Mouse (Mus musculus) ES-Bruce4 (cell line): ENCODE results near the gene Sept9. TPM values are rescaled to one million over a fixed set of nuclear protein-coding genes. Genes with fewer than 3 reads are reported as not detected.

Source experiments
- H3K27ac ChIP-seq: 2 replicates; pipeline ENCODE4 v1.5.1; 2012; ENCODE audit warnings: low read length, inconsistent platforms; ENCODE audit not compliant: insufficient read depth
- H3K27me3 ChIP-seq: 2 replicates; pipeline ENCODE4 v1.6.1; 2012; ENCODE audit warnings: mild to moderate bottlenecking, low read length, inconsistent platforms; ENCODE audit not compliant: control insufficient read depth, poor library complexity, insufficient read depth, severe bottlenecking
- H3K36me3 ChIP-seq: 2 replicates; pipeline ENCODE4 v1.6.1; 2012; ENCODE audit warnings: inconsistent platforms, mild to moderate bottlenecking, low read length, moderate library complexity; ENCODE audit not compliant: control insufficient read depth, poor library complexity, insufficient read depth, severe bottlenecking
- H3K4me1 ChIP-seq: one replicate; pipeline ENCODE4 v1.8.1; 2011; ENCODE audit warnings: low read length; ENCODE audit not compliant: control insufficient read depth, insufficient read depth
- H3K4me3 ChIP-seq: 2 replicates; pipeline ENCODE4 v1.5.1; 2011; ENCODE audit warnings: low read depth, mild to moderate bottlenecking, low read length
- H3K9ac ChIP-seq: 2 replicates; pipeline ENCODE4 v1.6.1; 2012; ENCODE audit warnings: low read depth, mild to moderate bottlenecking, inconsistent platforms; ENCODE audit not compliant: poor library complexity, severe bottlenecking
- H3K9me3 ChIP-seq: replicated peaks from 2 replicates; pipeline ENCODE4 v1.6.1; 2012; ENCODE audit warnings: mild to moderate bottlenecking, low read length, inconsistent platforms; ENCODE audit not compliant: control insufficient read depth, poor library complexity, insufficient read depth, severe bottlenecking
- CTCF ChIP-seq: IDR thresholded peaks from one replicate; pipeline ENCODE4 v1.8.1; 2011; ENCODE audit warnings: low read depth, low read length
- EP300 ChIP-seq: IDR thresholded peaks from 2 replicates; pipeline ENCODE4 v1.6.1; 2011; ENCODE audit warnings: low read depth, low read length; ENCODE audit not compliant: insufficient read depth
- POLR2A ChIP-seq: IDR thresholded peaks from one replicate; pipeline ENCODE4 v1.8.1; 2011; ENCODE audit warnings: low read length; ENCODE audit not compliant: insufficient read depth
- polyA plus RNA-seq: library from polyadenylated mRNA; stranded (reverse); fragments of >200 nt; gene quantifications from 2 replicates; pipeline ENCODE4 v1.2.4, GENCODE M21; 2011; ENCODE audit warnings: low read depth; ENCODE audit not compliant: missing spikeins, insufficient read depth, insufficient read length

Sept9 gene
- 123 and 146 TPM in 2 replicates for polyA plus RNA-seq

DNA sequence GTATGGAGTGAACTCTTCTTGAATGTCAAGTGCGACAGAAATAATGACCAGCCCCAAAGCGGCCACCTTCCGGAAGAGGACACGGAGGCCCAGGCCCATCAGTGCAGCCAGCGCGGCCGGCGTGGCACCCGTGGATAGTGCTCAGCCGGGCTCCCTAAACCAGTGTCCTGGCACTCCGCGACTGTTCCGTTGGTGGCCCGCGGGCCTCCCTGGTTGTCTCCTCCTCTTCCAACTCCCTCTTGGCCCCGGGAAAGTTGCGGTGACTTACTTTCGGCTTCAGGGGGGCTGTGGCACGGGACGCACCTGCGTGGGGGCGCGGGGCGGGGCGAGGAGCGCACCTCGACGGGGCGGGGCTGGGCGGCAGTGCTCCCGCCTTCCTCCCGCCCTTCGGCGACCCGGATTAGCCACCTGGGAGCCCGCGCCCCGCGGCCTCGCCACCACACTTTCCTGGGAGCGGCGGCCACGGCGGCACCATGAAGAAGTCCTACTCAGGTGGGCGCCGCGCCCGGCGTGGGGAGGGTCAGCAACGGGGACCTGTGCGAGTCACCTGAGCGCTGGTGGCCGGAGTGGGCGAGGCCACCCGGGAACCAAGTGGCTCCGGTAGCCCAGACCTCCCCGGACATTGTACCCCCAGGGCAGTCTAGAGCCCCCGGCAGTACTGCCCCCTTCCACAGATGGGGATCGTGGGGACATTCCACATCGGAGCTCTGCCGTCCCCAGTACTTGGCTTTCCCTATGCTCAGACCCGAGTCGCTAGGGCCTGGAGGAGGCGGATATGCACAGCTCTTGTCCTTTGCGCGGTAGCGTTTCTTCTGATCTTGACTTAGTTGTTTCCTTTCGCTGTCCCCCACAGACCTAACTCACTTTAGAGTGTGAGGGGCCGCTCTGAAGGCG, at the start of gene Sept9:
Sept9 (plus strand) TSS at position 380 of the 894 bp plus-strand sequence.
- no peaks in the 10 kb centered on the region for H3K4me1 ChIP-seq
- H3K36me3 ChIP-seq = no peaks in the 10 kb centered on the region
- H3K9me3 ChIP-seq = no peaks in the 10 kb centered on the region
- peak within 1 kb of the TSS; percentile 77 for H3K4me3 ChIP-seq
- peak within 1 kb of the TSS; percentile 79 for H3K9ac ChIP-seq
- no peaks in the 10 kb centered on the region for H3K27me3 ChIP-seq
- no peak within 1 kb of the TSS for H3K27ac ChIP-seq
- TF ChIP-seq CTCF (no peak), EP300 (no peak), POLR2A (no peak)

DNA sequence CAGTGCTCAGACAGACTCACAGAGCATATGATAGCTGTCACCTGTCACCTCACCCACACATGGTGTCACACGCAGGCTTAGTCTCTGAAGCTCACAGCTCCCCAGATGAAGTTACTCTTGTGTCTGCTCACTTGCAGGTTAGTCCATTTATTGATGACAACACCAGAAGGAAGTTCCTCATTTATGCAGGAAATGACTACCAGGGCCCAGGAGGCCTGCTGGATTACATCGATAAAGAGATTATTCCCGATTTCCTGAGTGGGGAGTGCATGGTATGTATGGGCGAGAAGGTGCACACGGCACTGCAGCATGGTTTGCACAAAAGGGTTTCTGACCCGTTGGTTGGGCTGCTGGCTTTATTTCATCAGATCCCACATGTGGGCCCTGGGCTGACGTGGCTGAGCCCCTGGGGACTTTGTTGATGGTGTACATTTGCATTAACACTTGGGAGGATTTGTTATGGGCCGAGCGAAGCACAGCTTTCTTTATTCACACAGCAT, 48.9 kb upstream of the Sept9 start:
- no peak for TF ChIP-seq CTCF
- TF ChIP-seq EP300 = no peak
- no peak for TF ChIP-seq POLR2A
- H3K27me3 ChIP-seq = no peaks in the 10 kb centered on the region
- H3K4me1 ChIP-seq = peaks cover 3% of the 10 kb centered on the region
- no peak overlapping the region for H3K4me3 ChIP-seq
- H3K9ac ChIP-seq = no peak overlapping the region
- peaks cover 15% of the 10 kb centered on the region for H3K36me3 ChIP-seq
- no peak overlapping the region for H3K27ac ChIP-seq
- no peaks in the 10 kb centered on the region for H3K9me3 ChIP-seq

DNA sequence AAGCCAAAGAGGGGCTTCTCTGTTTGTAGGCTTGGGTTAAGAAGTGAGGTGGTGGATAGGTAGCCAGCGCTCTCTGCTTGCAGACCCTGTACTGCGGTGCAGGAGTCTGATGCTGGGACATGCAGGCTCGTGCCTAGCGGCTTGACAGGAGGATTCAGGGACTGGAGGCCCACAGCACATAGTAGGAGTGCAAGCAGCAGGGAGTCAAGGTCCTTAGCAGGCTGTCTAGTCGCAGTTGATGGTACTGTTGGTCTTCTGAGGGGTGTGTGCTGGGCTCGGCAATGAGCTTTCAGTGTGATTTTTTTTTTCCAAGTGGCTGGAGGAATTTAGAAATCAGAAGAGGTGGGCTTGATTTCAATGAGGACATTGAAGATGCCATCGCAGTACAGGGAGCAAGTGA, 48.0 kb upstream of the Sept9 start:
- Histone ChIP-seq H3K27ac (no peak overlapping the region), H3K4me1 (peaks cover 2% of the 10 kb centered on the region), H3K36me3 (peaks cover 15% of the 10 kb centered on the region), H3K9me3 (no peaks in the 10 kb centered on the region), H3K9ac (no peak overlapping the region), H3K27me3 (no peaks in the 10 kb centered on the region), H3K4me3 (no peak overlapping the region)
- no peak for TF ChIP-seq POLR2A
- no peak for TF ChIP-seq EP300
- no peak for TF ChIP-seq CTCF

DNA sequence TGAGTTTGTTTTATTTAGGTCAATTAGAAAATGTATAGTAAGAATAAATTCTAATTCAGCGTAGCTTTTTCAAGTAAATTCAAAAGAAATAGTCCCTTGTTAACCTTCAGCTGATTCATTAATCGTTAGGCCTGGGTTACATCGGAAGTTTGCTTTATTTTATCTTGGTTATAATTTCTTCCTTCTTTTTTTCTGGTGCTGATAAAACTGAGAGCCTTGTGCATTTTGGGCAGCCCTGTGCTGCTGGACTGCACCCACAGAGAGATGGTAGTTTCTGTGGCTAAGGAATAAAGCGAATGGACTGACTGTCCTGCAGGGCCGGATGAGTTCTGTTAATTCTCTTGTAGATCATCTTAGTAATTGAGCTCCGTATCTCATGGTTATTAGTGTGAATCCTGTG, 46.9 kb upstream of the Sept9 start:
- H3K9ac ChIP-seq = no peak overlapping the region
- H3K4me1 ChIP-seq = peaks cover 2% of the 10 kb centered on the region
- H3K27ac ChIP-seq = no peak overlapping the region
- H3K36me3 ChIP-seq = peaks cover 15% of the 10 kb centered on the region
- H3K4me3 ChIP-seq = no peak overlapping the region
- H3K27me3 ChIP-seq = no peaks in the 10 kb centered on the region
- no peak for TF ChIP-seq CTCF
- TF ChIP-seq POLR2A = no peak
- no peak for TF ChIP-seq EP300
- no peaks in the 10 kb centered on the region for H3K9me3 ChIP-seq

DNA sequence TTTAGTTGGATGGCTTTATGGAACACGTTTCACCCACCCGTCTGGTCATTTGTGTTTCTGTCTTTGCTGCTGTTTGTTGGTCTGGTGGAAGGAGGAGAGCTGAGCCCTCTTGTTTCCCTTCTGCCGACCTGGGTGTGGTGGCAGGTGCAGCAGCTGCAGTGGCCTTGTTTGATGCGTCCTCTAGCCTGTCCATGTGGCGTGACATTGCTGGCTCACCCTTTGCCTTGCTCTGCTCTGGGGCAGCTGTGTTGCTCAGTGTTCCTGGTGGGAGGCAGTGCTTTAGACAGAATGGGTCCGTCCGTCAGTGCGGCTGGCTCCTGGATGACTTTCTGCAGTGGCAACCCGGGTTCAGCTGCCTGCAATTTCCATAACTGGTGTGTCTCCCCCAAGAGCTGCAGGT, 45.9 kb upstream of the Sept9 start:
- Histone ChIP-seq H3K27me3 (no peaks in the 10 kb centered on the region), H3K4me3 (no peak overlapping the region), H3K9ac (no peak overlapping the region), H3K4me1 (peaks cover 2% of the 10 kb centered on the region), H3K36me3 (peaks cover 7% of the 10 kb centered on the region), H3K9me3 (no peaks in the 10 kb centered on the region), H3K27ac (no peak overlapping the region)
- no peak for TF ChIP-seq EP300
- TF ChIP-seq CTCF = no peak
- TF ChIP-seq POLR2A = no peak

DNA sequence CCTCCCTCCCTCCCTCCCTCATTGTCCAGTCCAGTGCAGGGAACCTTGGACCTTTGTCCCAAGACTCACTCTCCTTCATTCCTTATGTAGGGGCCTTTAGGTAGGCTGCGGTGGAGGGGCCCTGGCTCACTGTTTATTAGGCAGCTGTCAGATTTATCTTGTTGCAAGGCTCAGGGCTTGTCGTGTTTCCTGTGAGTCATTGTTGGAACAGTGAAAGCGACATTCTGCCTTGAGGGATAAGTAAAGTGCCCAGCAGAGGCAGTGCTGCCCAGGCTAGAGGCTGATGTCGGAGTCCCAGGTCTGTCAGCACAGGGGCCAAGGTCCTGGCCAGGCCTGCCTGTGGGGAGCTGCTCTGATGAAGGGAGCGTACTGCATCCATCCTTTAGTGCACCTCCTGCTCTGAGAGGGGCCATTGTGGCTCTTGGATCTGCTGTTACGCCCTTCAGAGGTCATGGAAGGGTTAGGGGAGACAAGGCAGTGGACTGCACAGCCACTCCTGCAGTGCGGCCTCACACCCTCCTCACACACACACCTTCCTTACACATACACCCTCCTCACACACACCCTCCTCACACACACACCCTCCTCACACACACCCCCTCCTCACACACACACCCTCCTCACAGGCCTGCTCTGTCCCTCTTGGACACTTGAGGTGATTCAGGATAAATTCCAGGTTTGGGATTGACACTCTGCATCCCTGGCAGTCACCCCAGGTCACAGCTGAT, 45.2 kb upstream of the Sept9 start:
- H3K4me1 ChIP-seq = peaks cover 2% of the 10 kb centered on the region
- H3K4me3 ChIP-seq = no peak overlapping the region
- H3K27ac ChIP-seq = no peak overlapping the region
- H3K9me3 ChIP-seq = no peaks in the 10 kb centered on the region
- TF ChIP-seq CTCF (no peak), EP300 (no peak), POLR2A (no peak)
- H3K27me3 ChIP-seq = no peaks in the 10 kb centered on the region
- peaks cover 6% of the 10 kb centered on the region for H3K36me3 ChIP-seq
- no peak overlapping the region for H3K9ac ChIP-seq
